Mouse (Mus musculus): Measurements from ENCODE around the gene Cnmd. TPM values are rescaled to one million over a fixed set of nuclear protein-coding genes. Genes with fewer than 3 reads are reported as not detected.

Cnmd gene
- polyA plus RNA-seq, 1 experiment from 2014 or later = 0.25 TPM

- Histone ChIP-seq H3K9me3 (no peaks in the 10 kb centered on the region), H3K4me1 (replicated peaks) (peaks cover 9% of the 10 kb centered on the region; the same call in 1 of the 2 replicates), H3K4me2 (replicated peaks) (peak overlapping the region; percentile 58; the same call in 1 of the 2 replicates), H3K27me3 (replicated peaks) (no peaks in the 10 kb centered on the region), H3K4me3 (replicated peaks) (no peak overlapping the region), H3K27ac (no peak overlapping the region), H3K36me3 (0 out of 2 replicates have a peak, but pooled peaks cover 4% of the 10 kb centered on the region), H3K9ac (no peak overlapping the region)
- ATAC-seq = no peak
- 85% methylated on average over 6 of the region's 6 CpGs for WGBS
These were observed 72.6 kb downstream of the Cnmd start for GRCm38 (mm10) chr14:79589401-79589800.

GRCm38 (mm10) chr14:79588534-79588951 is 73.4 kb downstream of the Cnmd start:
- no peak for ATAC-seq
- Histone ChIP-seq H3K4me2 (replicated peaks) (peak overlapping the region; percentile 58), H3K36me3 (no peaks in the 10 kb centered on the region), H3K9me3 (no peaks in the 10 kb centered on the region), H3K27ac (no peak overlapping the region), H3K9ac (peak overlapping the region; percentile 64; the same call in 1 of the 2 replicates), H3K4me1 (replicated peaks) (peaks cover 9% of the 10 kb centered on the region; the same call in 1 of the 2 replicates), H3K4me3 (replicated peaks) (peak overlapping the region; percentile 63), H3K27me3 (replicated peaks) (no peaks in the 10 kb centered on the region)
- WGBS = 80% methylated on average over 9 of the region's 9 CpGs

GRCm38 (mm10) chr14:79587852-79588229 is 74.1 kb downstream of the Cnmd start:
- Histone ChIP-seq H3K4me1 (replicated peaks) (peaks cover 9% of the 10 kb centered on the region; the same call in 1 of the 2 replicates), H3K9me3 (no peaks in the 10 kb centered on the region), H3K4me2 (replicated peaks) (peak overlapping the region; percentile 58), H3K27ac (peak overlapping the region; percentile 92), H3K4me3 (replicated peaks) (peak overlapping the region; percentile 63), H3K36me3 (no peaks in the 10 kb centered on the region), H3K9ac (peak overlapping the region; percentile 64), H3K27me3 (replicated peaks) (no peaks in the 10 kb centered on the region)
- under 1% methylated on average over 9 of the region's 9 CpGs for whole genome bisulfite sequencing
- ATAC-seq = peak; percentile 40

Other genes with a start within 250 kb of the Cnmd start
- gene Kbtbd7, start 235.7 kb downstream of the Cnmd start, polyA plus RNA-seq (2015; fragmentation: Nextera tagmentation; extraction: Ambion mirVana) = 7.9 and 8.7 TPM in 2 replicates
- 2.6 and 2.9 TPM in 2 replicates for gene Kbtbd6, start 210.3 kb downstream of the Cnmd start, polyA plus RNA-seq (2015; fragmentation: Nextera tagmentation; extraction: Ambion mirVana)
- gene Elf1, start 181.0 kb downstream of the Cnmd start, polyA plus RNA-seq (2015; fragmentation: Nextera tagmentation; extraction: Ambion mirVana) = 26.1 and 27.0 TPM in 2 replicates
- gene Wbp4, start 180.7 kb downstream of the Cnmd start, polyA plus RNA-seq (2015; fragmentation: Nextera tagmentation; extraction: Ambion mirVana) = 30.9 and 33.8 TPM in 2 replicates
- 105 and 113 TPM in 2 replicates for gene Sugt1, start 74.5 kb downstream of the Cnmd start, polyA plus RNA-seq (2015; fragmentation: Nextera tagmentation; extraction: Ambion mirVana)
- 0.85 and 1.0 TPM in 2 replicates for gene Pcdh8, start 109.1 kb upstream of the Cnmd start, polyA plus RNA-seq (2015; fragmentation: Nextera tagmentation; extraction: Ambion mirVana)

All from intestine, embryonic 15.5 days (tissue).